Mouse (Mus musculus) heart, postnatal 10 days (tissue): Measurements from ENCODE around the gene Atp10a. TPM values are rescaled to one million over a fixed set of nuclear protein-coding genes. Genes with fewer than 3 reads are reported as not detected.
A peak's percentile ranks its signal among the peaks of the same experiment; 100 is the strongest.

Source experiments
- DNase-seq, 2 experiments: peaks; one replicate each; pipeline ENCODE4 v3.0.0; 2021
- intact Hi-C: fragments of 180-260 bp; cut with DNase I; formaldehyde crosslinking; loops from one replicate; pipeline ENCODE4 v1.15.1; 2025
- total RNA-seq, 2 experiments: library from RNA; stranded (reverse); gene quantifications; 2 replicates each; pipeline ENCODE4 v1.2.3; 2021

Gene Atp10a
- total RNA-seq, 2 experiments from 2014 or later = 2.4 TPM

GRCm38 (mm10) chr7:58690069-58690923 lies 34.3 kb downstream of the Atp10a start:
- intact Hi-C loops = no loop called here
- no peak for DNase-seq

- no peak for DNase-seq
- intact Hi-C loops = no loop called here
Measured at GRCm38 (mm10) chr7:58690997-58691596, 35.1 kb downstream of the Atp10a start.

DNA sequence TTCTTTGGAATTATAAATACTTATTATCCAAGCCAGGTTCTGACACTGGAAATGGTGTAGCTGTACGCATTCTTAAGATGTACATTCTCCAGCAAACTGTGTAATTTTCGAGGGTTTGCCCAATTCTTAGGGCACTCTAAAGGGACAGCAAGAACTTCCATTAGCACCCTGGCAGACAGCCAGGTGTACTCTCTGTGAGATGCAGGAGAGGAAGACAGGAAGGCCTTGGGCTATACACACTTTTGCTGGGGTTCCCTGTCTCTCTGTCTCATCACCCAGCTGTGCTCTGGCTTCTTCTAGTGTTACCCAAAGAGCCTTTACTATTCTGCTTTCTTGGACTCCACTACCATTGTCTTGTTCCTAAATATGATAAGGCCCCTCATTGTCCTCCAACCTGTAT lies 36.7 kb downstream of the Atp10a start:
- no peak for DNase-seq
- intact Hi-C loops = no loop called here

- intact Hi-C loops = no loop called here
- no peak for DNase-seq
Measured at GRCm38 (mm10) chr7:58693342-58693741, 37.4 kb downstream of the Atp10a start.

- intact Hi-C loops = no loop called here
- no peak for DNase-seq
Measured at GRCm38 (mm10) chr7:58695661-58696060, 39.7 kb downstream of the Atp10a start.

- intact Hi-C loops = no loop called here
- DNase-seq = no peak
Measured at GRCm38 (mm10) chr7:58697092-58697491, 41.1 kb downstream of the Atp10a start.

GRCm38 (mm10) chr7:58698738-58699442 lies 42.9 kb downstream of the Atp10a start:
- DNase-seq = no peak
- intact Hi-C loops = no loop called here

DNA sequence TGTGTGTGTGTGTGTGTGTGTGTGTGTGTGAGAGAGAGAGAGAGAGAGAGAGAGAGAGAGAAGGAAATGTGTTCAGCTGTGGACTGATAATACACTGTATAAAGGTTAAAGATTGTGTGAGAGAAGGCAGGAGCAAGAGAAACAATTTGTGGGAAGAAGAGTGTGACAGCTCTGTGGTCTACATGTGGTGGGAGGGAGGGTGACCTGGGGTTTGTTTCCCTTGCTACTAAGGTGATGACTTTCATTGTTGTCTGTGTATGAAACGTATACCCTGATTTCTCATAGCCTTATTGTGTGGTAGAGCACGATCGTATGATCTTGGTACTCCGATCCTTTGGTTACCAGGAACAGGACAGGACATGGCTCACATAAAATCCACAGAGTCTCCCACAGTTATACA lies 45.3 kb downstream of the Atp10a start:
- intact Hi-C loops = no loop called here
- DNase-seq = no peak

DNA sequence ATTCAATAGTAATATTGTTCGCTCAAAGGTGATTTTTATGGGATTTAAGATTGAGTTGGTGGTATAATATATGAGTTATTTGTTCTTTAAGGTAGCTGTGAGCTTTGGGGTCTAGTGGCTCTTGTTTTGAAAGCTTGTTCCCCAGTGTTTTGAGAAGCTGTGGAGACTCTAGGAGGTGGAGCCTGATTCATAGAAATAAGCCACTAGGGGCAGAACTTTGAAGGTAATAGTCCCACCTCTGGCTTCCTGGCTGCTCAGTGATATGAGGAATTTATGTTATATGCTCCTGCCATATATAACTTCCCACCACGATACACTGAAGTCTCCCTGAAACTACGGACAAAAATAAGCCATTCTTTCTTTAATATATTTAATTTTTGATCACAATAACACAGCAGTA lies 49.2 kb downstream of the Atp10a start:
- DNase-seq = no peak
- intact Hi-C loops = no loop called here

DNA sequence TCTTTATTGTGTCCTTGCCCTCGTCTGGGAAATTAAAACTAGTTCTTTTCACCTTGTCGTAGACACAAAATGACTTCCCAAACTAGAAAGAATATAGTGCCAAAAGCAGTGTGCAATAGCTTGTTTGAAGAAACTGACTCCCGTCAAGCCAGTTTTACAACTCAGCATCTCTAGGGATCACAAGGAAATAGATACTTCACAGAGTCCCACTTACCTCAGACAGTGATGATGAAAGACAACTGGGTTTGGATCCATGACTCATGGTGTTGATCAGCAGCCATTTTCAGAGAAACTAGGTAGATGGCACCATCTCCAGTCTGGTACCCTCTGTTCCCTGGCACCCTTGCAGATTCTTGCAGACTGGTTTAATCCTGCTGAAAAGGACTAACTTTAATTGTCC lies 53.3 kb downstream of the Atp10a start:
- no peak for DNase-seq
- intact Hi-C loops = no loop called here

GRCm38 (mm10) chr7:58710312-58710711 lies 54.3 kb downstream of the Atp10a start:
- intact Hi-C loops = no loop called here
- DNase-seq = no peak

- intact Hi-C loops = no loop called here
- DNase-seq = no peak
Measured at GRCm38 (mm10) chr7:58711811-58712210, 55.8 kb downstream of the Atp10a start.

GRCm38 (mm10) chr7:58715576-58716144 lies 59.7 kb downstream of the Atp10a start:
- intact Hi-C loops = no loop called here
- DNase-seq = no peak

DNA sequence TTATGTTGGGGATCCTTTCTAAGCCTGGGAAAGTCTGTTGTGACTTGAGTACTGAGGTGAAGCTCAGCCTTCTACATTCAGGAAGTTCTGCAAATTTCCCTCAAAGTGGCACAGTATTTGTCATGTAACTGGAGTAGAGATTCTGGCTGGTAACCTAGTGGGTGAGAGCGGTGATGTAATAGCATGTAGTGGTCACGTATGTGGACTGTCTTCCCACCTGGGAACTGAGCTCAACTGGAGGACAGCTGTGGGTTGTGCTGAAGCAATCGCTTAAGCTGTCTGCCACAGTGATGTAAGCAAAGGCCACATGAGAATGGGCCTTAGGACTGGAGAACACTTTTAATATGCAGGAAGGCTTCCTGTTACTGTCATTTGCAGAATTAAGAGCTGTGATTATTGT lies 60.7 kb downstream of the Atp10a start:
- intact Hi-C loops = no loop called here
- DNase-seq = no peak

- intact Hi-C loops = no loop called here
- DNase-seq = peak; percentile 39 to 49
Measured at GRCm38 (mm10) chr7:58718556-58718955, 62.6 kb downstream of the Atp10a start.

DNA sequence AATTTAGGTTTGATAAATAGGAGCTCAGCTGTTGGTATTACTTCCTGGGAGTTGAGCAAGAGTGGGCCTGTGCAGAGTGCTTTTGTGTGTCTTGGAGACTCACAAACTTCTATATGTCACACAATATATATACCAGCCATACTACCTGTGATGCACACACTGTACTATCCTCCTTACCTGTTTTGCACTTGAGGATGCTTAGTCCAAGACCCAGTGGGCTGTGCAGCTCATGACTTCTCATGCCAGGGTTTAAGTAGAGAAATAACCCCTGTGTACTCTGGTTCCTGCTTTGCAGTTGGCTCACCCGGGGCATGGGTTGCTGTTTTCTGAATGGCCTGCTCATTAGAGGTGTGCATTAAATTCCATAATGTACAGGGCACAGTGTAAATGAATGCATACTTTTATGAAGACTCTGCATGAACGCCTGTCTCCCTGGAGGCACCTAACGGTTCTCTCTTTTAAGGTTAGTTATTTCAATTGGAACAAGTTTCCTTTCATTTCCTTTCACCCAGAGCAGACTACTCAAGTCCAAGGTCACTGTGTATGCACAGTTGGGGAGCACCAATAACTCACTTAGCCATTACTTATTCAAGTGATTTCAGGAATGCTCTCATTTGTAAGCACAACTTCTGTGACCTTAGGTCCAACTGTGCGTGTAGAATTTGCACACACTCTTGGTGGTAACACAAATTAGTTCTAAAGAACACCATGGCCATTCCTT lies 63.4 kb downstream of the Atp10a start:
- DNase-seq = no peak
- intact Hi-C loops = no loop called here

- DNase-seq = no peak
- intact Hi-C loops = no loop called here
Measured at GRCm38 (mm10) chr7:58722250-58722649, 66.3 kb downstream of the Atp10a start.

- intact Hi-C loops = no loop called here
- DNase-seq = peak in 1 of 2 experiments; percentile 23
Measured at GRCm38 (mm10) chr7:58730201-58730600, 74.2 kb downstream of the Atp10a start.

DNA sequence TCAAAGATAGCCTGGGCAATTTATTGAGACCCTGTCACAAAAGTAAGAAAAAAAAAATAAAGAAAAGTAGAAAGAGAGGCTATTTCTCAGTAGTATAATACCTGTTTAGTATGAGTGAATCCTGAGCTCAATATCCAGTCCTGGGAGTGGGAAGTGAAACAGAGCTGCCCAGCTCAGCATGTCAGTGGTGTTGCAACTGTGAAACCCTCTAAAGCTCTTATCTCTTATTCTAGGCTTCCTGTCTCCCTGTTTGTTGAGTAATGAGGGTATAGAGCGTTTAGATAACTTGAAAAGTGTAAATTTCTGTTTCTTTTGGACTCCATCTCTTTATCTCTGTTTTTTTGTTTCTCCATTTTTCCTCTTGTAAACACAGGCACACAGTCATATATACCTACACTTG lies 74.9 kb downstream of the Atp10a start:
- DNase-seq = no peak
- intact Hi-C loops = no loop called here

GRCm38 (mm10) chr7:58732406-58732805 lies 76.4 kb downstream of the Atp10a start:
- no peak for DNase-seq
- intact Hi-C loops = no loop called here

- intact Hi-C loops = no loop called here
- DNase-seq = no peak
Measured at GRCm38 (mm10) chr7:58733490-58733901, 77.5 kb downstream of the Atp10a start.
